In genomic region chr10:81087021-81087420, GRCm38 (mm10) we compare ENCODE assay signal across 10 mouse cellular contexts. TPM values are rescaled to one million over a fixed set of nuclear protein-coding genes. Genes with fewer than 3 reads are reported as not detected.
DNase-seq lines count a peak whose midpoint lies in the region; ATAC-seq and TF ChIP-seq lines count a peak whose summit lies in the region.
"Had no signal": no experiment of that assay in that cellular context is flagged by ENCODE, and none has a peak within 500 bp of the region (broad histone marks: within the 10 kb centered on the region; RNA-seq: fewer than 3 reads in every experiment).

No protein-coding gene starts in this region.

- H3K9ac ChIP-seq in heart, postnatal 0 days (replicated peaks; ENCODE audit: low read depth, low read length), result no peak overlapping the region
- no peak overlapping the region for H3K9ac ChIP-seq in lung, postnatal 0 days (replicated peaks; ENCODE audit: low read depth)
- H3K9ac ChIP-seq: forebrain, embryonic 12.5 days; stomach, embryonic 15.5 days had no signal

- no peak for TF ChIP-seq EP300 in heart, postnatal 0 days (IDR thresholded peaks at IDR 0.05; ENCODE audit: low read depth)
- no peak for TF ChIP-seq EP300 in lung, postnatal 0 days (IDR thresholded peaks at IDR 0.05)

- WGBS in heart, postnatal 0 days, result 68% methylated on average over 2 of the region's 2 CpGs
- 38% methylated on average over 2 of the region's 2 CpGs for WGBS in lung, postnatal 0 days

- H3K27ac ChIP-seq in heart, postnatal 0 days (ENCODE audit: low read depth), result no peak overlapping the region
- H3K27ac ChIP-seq in lung, postnatal 0 days (ENCODE audit: low read length), result no peak overlapping the region
- H3K27ac ChIP-seq: forebrain, embryonic 12.5 days; stomach, embryonic 15.5 days had no signal

- peaks cover 6% of the 10 kb centered on the region; the same call in 1 of the 2 replicates for H3K36me3 ChIP-seq in heart, postnatal 0 days (replicated peaks; ENCODE audit: control insufficient read depth, insufficient read depth, low read length)
- H3K36me3 ChIP-seq in lung, postnatal 0 days (ENCODE audit: insufficient read depth, low read length), result no peaks in the 10 kb centered on the region

- TF ChIP-seq CTCF in heart, postnatal 0 days (IDR thresholded peaks at IDR 0.05; ENCODE audit: low read depth), result peak; percentile 30; the same call in 1 of the 2 replicates
- peak; percentile 53 for TF ChIP-seq CTCF in lung, postnatal 0 days (IDR thresholded peaks at IDR 0.05)

- H3K4me2 ChIP-seq in heart, postnatal 0 days (ENCODE audit: low read depth, low read length), result no peak overlapping the region
- H3K4me2 ChIP-seq in lung, postnatal 0 days (replicated peaks; ENCODE audit: low read depth, low read length), result no peak overlapping the region
- H3K4me2 ChIP-seq: forebrain, embryonic 12.5 days; stomach, embryonic 15.5 days had no signal

- DNase-seq in heart, postnatal 0 days (ENCODE audit: low spot score), result no peak
- no peak for DNase-seq in heart, postnatal 4 days
- DNase-seq in 416B (ENCODE audit: low read depth), result peak; percentile 80
- peak; percentile 44 for DNase-seq in MN1 (ENCODE audit: low spot score)
- no peak for DNase-seq in lung, postnatal 0 days (ENCODE audit: low spot score)
- DNase-seq in adrenal gland, adult 8-10 months, result no peak
- no peak for DNase-seq in ovary, postnatal 10 days (ENCODE audit: low spot score)
- DNase-seq in gastrocnemius, postnatal 25 days, result no peak

- H3K4me1 ChIP-seq in heart, postnatal 0 days (ENCODE audit: control insufficient read depth, insufficient read depth), result no peaks in the 10 kb centered on the region
- no peaks in the 10 kb centered on the region for H3K4me1 ChIP-seq in lung, postnatal 0 days (ENCODE audit: insufficient read depth, low read depth, low read length)

- H3K27me3 ChIP-seq in heart, postnatal 0 days (ENCODE audit: control insufficient read depth, insufficient read depth, low read length), result no peaks in the 10 kb centered on the region
- no peaks in the 10 kb centered on the region for H3K27me3 ChIP-seq in lung, postnatal 0 days (replicated peaks; ENCODE audit: insufficient read depth, low read length)
- H3K27me3 ChIP-seq: forebrain, embryonic 12.5 days; stomach, embryonic 15.5 days had no signal

- H3K4me3 ChIP-seq in heart, postnatal 0 days (ENCODE audit: low read depth, low read length), result no peak overlapping the region
- H3K4me3 ChIP-seq in lung, postnatal 0 days (ENCODE audit: low read depth, low read length), result no peak overlapping the region
- H3K4me3 ChIP-seq: forebrain, embryonic 12.5 days; stomach, embryonic 15.5 days had no signal

- ATAC-seq in heart, postnatal 0 days (ENCODE audit: insufficient read depth, low read depth), result no peak
- no peak for ATAC-seq in lung, postnatal 0 days

- H3K9me3 ChIP-seq in heart, postnatal 0 days (replicated peaks; ENCODE audit: control insufficient read depth, low read length), result no peaks in the 10 kb centered on the region
- no peaks in the 10 kb centered on the region for H3K9me3 ChIP-seq in lung, postnatal 0 days (ENCODE audit: low read length)
- H3K9me3 ChIP-seq: stomach, embryonic 15.5 days had no signal

RNA-seq across cellular contexts. Expression of gene Creb3l3, which starts 11.7 kb away (rescaled TPM):
- 1.3 TPM in 1 of 2 replicates, not detected in the other for total RNA-seq in heart, postnatal 0 days (2014; rRNA removed; ENCODE audit: low replicate concordance)
- 0.55 and 0.93 TPM in 2 replicates for polyA plus RNA-seq in heart, postnatal 0 days (2015; fragmentation: Nextera tagmentation; extraction: Ambion mirVana)
- 1 to 10 TPM; 1.8 to 2.3 TPM for total RNA-seq in heart, postnatal 4 days (2021)
- 0.40 and 0.57 TPM in 2 replicates for polyA plus RNA-seq in lung, postnatal 0 days (2015; fragmentation: Nextera tagmentation; extraction: Ambion mirVana)
- 1 to 10 TPM in 2 of 4 experiments, under 1 TPM in 2; 0.35 to 2.7 (median 1.3) TPM for total RNA-seq in adrenal gland, adult 8-10 months (2022)
- total RNA-seq in gastrocnemius, postnatal 25 days (2021), result under 1 TPM; 0.10 to 0.83 TPM

RNA-seq across cellular contexts. Expression of gene Thop1, which starts 17.2 kb away (rescaled TPM):
- total RNA-seq in heart, postnatal 0 days (2014; rRNA removed; ENCODE audit: low replicate concordance), result 23.6 and 31.2 TPM in 2 replicates
- 15.1 and 15.2 TPM in 2 replicates for polyA plus RNA-seq in heart, postnatal 0 days (2015; fragmentation: Nextera tagmentation; extraction: Ambion mirVana)
- 10 to 100 TPM; 14.5 to 15.5 TPM for total RNA-seq in heart, postnatal 4 days (2021)
- polyA plus RNA-seq in lung, postnatal 0 days (2015; fragmentation: Nextera tagmentation; extraction: Ambion mirVana), result 14.0 and 15.1 TPM in 2 replicates
- 10 to 100 TPM; 43.6 to 59.2 (median 45.7) TPM for total RNA-seq in adrenal gland, adult 8-10 months (2022)
- total RNA-seq in gastrocnemius, postnatal 25 days (2021), result 10 to 100 TPM; 18.5 to 22.9 TPM

RNA-seq across cellular contexts. Expression of gene Map2k2, which starts 18.7 kb away (rescaled TPM):
- 177 and 208 TPM in 2 replicates for total RNA-seq in heart, postnatal 0 days (2014; rRNA removed; ENCODE audit: low replicate concordance)
- 130 and 133 TPM in 2 replicates for polyA plus RNA-seq in heart, postnatal 0 days (2015; fragmentation: Nextera tagmentation; extraction: Ambion mirVana)
- total RNA-seq in heart, postnatal 4 days (2021), result 100 to 1,000 TPM; 134 to 141 TPM
- 118 and 121 TPM in 2 replicates for polyA plus RNA-seq in lung, postnatal 0 days (2015; fragmentation: Nextera tagmentation; extraction: Ambion mirVana)
- total RNA-seq in adrenal gland, adult 8-10 months (2022), result 100 to 1,000 TPM; 169 to 227 (median 204) TPM
- total RNA-seq in gastrocnemius, postnatal 25 days (2021), result 100 to 1,000 TPM; 149 to 161 TPM

RNA-seq across cellular contexts. Expression of gene Sgta, which starts 27.0 kb away (rescaled TPM):
- 98.1 and 152 TPM in 2 replicates for total RNA-seq in heart, postnatal 0 days (2014; rRNA removed; ENCODE audit: low replicate concordance)
- polyA plus RNA-seq in heart, postnatal 0 days (2015; fragmentation: Nextera tagmentation; extraction: Ambion mirVana), result 134 and 137 TPM in 2 replicates
- 100 to 1,000 TPM; 102 to 103 TPM for total RNA-seq in heart, postnatal 4 days (2021)
- 102 and 103 TPM in 2 replicates for polyA plus RNA-seq in lung, postnatal 0 days (2015; fragmentation: Nextera tagmentation; extraction: Ambion mirVana)
- total RNA-seq in adrenal gland, adult 8-10 months (2022), result 100 to 1,000 TPM; 185 to 247 (median 197) TPM
- 10 to 100 TPM; 82.2 to 85.2 TPM for total RNA-seq in gastrocnemius, postnatal 25 days (2021)

RNA-seq across cellular contexts. Expression of gene Zbtb7a, which starts 48.0 kb away (rescaled TPM):
- total RNA-seq in heart, postnatal 0 days (2014; rRNA removed; ENCODE audit: low replicate concordance), result 57.8 and 68.6 TPM in 2 replicates
- 27.8 and 32.3 TPM in 2 replicates for polyA plus RNA-seq in heart, postnatal 0 days (2015; fragmentation: Nextera tagmentation; extraction: Ambion mirVana)
- 10 to 100 TPM; 37.0 to 43.0 TPM for total RNA-seq in heart, postnatal 4 days (2021)
- polyA plus RNA-seq in lung, postnatal 0 days (2015; fragmentation: Nextera tagmentation; extraction: Ambion mirVana), result 58.2 and 62.0 TPM in 2 replicates
- total RNA-seq in adrenal gland, adult 8-10 months (2022), result 10 to 100 TPM; 86.5 to 94.0 (median 92.3) TPM
- total RNA-seq in gastrocnemius, postnatal 25 days (2021), result 10 to 100 TPM; 21.4 to 22.3 TPM

Comparison
In these comparisons a context has a peak if more than half of its experiments do, and no peak if none do; other contexts are left out.
1. DNase-seq: peak in 416B (single experiment) and MN1 (single experiment); none in heart, postnatal 0 days (single experiment), heart, postnatal 4 days (single experiment), lung, postnatal 0 days (single experiment), adrenal gland, adult 8-10 months (single experiment), ovary, postnatal 10 days (single experiment) and gastrocnemius, postnatal 25 days (single experiment).